Mouse (Mus musculus) thymus, adult 2 months (tissue): ENCODE data around the gene Mybpc2.

Experiments
- CTCF ChIP-seq: fragments of 200-500 bp; IDR thresholded peaks from 2 replicates; pipeline ENCODE4 v1.5.1; 2012; ENCODE audit warnings: mild to moderate bottlenecking, control low read depth, low read length, moderate library complexity, borderline replicate concordance; ENCODE audit not compliant: control insufficient read depth, poor library complexity, insufficient read depth; ENCODE audit errors: extremely low read depth
- POLR2A ChIP-seq: fragments of 200-500 bp; IDR thresholded peaks from 2 replicates; pipeline ENCODE4 v1.6.1; 2012; ENCODE audit warnings: mild to moderate bottlenecking, low read length, control low read depth, moderate library complexity; ENCODE audit not compliant: control insufficient read depth, poor library complexity, insufficient read depth; ENCODE audit errors: extremely low read depth

GRCm38 (mm10) chr7:44468644-44469285 lies 55.7 kb downstream of the Mybpc2 start:
- TF ChIP-seq CTCF (no peak), POLR2A (no peak)
